Mouse (Mus musculus) stomach, postnatal 0 days (tissue): ENCODE results near the gene Fbln1. TPM values are rescaled to one million over a fixed set of nuclear protein-coding genes. Genes with fewer than 3 reads are reported as not detected.
"Not testable (repeated sequence)": the region's sequence is repeated elsewhere in the genome, so short reads cannot be mapped to it uniquely, and the experiment has no call there.

Experiments
- ATAC-seq: fragments of 200-750 bp; cut with Nextera tagmentation; 2 replicates; pipeline ENCODE4 v1.8.0; 2017; ENCODE audit not compliant: low FRiP score, low TSS enrichment
- DNase-seq: peaks from one replicate; pipeline ENCODE4 v3.0.0-alpha.2; 2016; ENCODE audit warnings: low spot score
- H3K27ac ChIP-seq: fragments of 300-500 bp; sonication (generic); replicated peaks from 2 replicates; pipeline ENCODE4 v1.5.1; 2014; ENCODE audit warnings: mild to moderate bottlenecking, control low read depth
- H3K27me3 ChIP-seq: fragments of 300-500 bp; sonication (generic); 2 replicates; pipeline ENCODE4 v1.6.1; 2014; ENCODE audit warnings: low read length; ENCODE audit not compliant: control insufficient read depth, insufficient read depth
- H3K36me3 ChIP-seq: fragments of 300-500 bp; sonication (generic); 2 replicates; pipeline ENCODE4 v1.6.1; 2014; ENCODE audit warnings: low read length, mixed read lengths; ENCODE audit not compliant: control insufficient read depth, insufficient read depth
- H3K4me1 ChIP-seq: fragments of 300-500 bp; sonication (generic); replicated peaks from 2 replicates; pipeline ENCODE4 v1.6.1; 2014; ENCODE audit warnings: antibody characterized with exemption; ENCODE audit not compliant: control insufficient read depth, insufficient read depth
- H3K4me2 ChIP-seq: fragments of 300-500 bp; sonication (generic); replicated peaks from 2 replicates; pipeline ENCODE4 v1.6.1; 2014; ENCODE audit warnings: low read depth, mild to moderate bottlenecking, control low read depth, moderate library complexity
- H3K4me3 ChIP-seq: fragments of 300-500 bp; sonication (generic); 2 replicates; pipeline ENCODE4 v1.5.1; 2014; ENCODE audit warnings: low read depth, low read length, control low read depth
- H3K9ac ChIP-seq: fragments of 300-500 bp; sonication (generic); 2 replicates; pipeline ENCODE4 v1.6.1; 2014; ENCODE audit warnings: mild to moderate bottlenecking, low read length, control low read depth, mixed read lengths
- H3K9me3 ChIP-seq: fragments of 300-500 bp; sonication (generic); 2 replicates; pipeline ENCODE4 v1.6.1; 2016; ENCODE audit warnings: low read length; ENCODE audit not compliant: control insufficient read depth
- CTCF ChIP-seq: IDR thresholded peaks from 2 replicates; pipeline ENCODE4 v1.5.1; 2016; ENCODE audit warnings: antibody characterized with exemption, low read depth, mild to moderate bottlenecking, moderate library complexity
- EP300 ChIP-seq: optimal IDR thresholded peaks from 2 replicates; pipeline ENCODE3; 2016; ENCODE audit warnings: antibody characterized with exemption
- WGBS: fragments of 180-500 bp; shearing (Covaris S2); extraction: QIAGEN DNeasy Blood & Tissue Kit; methylation state at CpG from one replicate; pipeline ENCODE4 v1.1.7; 2014; 5-methylcytosine and 5-hydroxymethylcytosine counted together
- polyA plus RNA-seq: library from polyadenylated mRNA; unstranded; fragments of >200 nt; fragmentation: Nextera tagmentation; extraction: Ambion mirVana; gene quantifications from 2 replicates; pipeline ENCODE4 v1.2.1, GENCODE M21; 2015

The Fbln1 gene
- polyA plus RNA-seq, 1 experiment from 2014 or later: 112 TPM

DNA sequence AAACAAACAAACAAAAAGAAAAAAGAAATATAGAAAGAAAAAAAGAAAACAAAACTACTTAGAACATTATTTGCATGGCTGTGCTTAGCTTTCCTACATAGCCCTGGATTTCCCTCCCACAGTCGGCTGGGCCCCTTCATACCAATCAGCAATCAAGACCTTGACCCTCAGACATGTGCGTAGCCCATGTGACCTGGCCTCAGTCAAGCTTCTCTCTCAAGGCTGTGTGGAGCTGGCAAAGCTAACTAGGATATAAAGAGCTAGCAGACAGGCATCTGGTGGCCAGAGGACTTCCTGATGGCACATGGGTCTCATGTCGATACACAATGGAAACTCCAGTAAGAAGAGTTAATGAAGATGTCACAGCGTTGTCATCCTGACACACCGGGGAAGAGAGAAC, 123.3 kb downstream of the Fbln1 start:
- ATAC-seq (no peak), DNase-seq (no peak)
- H3K36me3 ChIP-seq: no peaks in the 10 kb centered on the region
- no peaks in the 10 kb centered on the region; the same call in 1 of the 2 replicates for H3K27me3 ChIP-seq
- WGBS: 88% methylated on average over 5 of the region's 5 CpGs
- no peak overlapping the region for H3K27ac ChIP-seq
- H3K4me1 ChIP-seq: no peaks in the 10 kb centered on the region
- no peak overlapping the region for H3K9ac ChIP-seq
- no peak overlapping the region for H3K4me2 ChIP-seq
- TF ChIP-seq EP300: no peak
- TF ChIP-seq CTCF: no peak
- H3K9me3 ChIP-seq: no peaks in the 10 kb centered on the region
- no peak overlapping the region for H3K4me3 ChIP-seq

DNA sequence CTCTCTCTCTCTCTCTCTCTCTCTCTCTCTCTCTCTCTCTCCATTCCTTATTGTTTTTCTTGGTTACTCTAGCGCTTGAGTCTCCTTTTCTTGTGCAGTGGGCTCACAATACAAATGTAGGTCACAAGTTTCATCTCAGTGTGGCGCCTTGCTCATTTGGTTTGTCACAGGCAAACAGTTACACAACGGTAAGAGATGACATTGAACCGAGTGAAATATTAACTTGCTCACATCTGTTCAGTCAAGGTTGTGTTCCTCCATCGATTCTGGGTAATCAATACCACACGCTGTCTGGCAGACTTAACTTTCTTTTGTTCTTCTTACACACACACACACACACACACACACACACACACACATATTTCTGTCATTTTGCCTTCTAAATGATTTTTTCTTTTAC, 124.3 kb downstream of the Fbln1 start:
- Histone ChIP-seq H3K4me3 (no peak overlapping the region), H3K9ac (no peak overlapping the region), H3K27me3 (no peaks in the 10 kb centered on the region; the same call in 1 of the 2 replicates), H3K4me1 (no peaks in the 10 kb centered on the region), H3K27ac (no peak overlapping the region), H3K4me2 (no peak overlapping the region), H3K36me3 (no peaks in the 10 kb centered on the region), H3K9me3 (no peaks in the 10 kb centered on the region)
- no peak for DNase-seq
- no peak for ATAC-seq
- TF ChIP-seq CTCF (no peak), EP300 (no peak)
- 66% methylated on average over 6 of the region's 6 CpGs for WGBS

DNA sequence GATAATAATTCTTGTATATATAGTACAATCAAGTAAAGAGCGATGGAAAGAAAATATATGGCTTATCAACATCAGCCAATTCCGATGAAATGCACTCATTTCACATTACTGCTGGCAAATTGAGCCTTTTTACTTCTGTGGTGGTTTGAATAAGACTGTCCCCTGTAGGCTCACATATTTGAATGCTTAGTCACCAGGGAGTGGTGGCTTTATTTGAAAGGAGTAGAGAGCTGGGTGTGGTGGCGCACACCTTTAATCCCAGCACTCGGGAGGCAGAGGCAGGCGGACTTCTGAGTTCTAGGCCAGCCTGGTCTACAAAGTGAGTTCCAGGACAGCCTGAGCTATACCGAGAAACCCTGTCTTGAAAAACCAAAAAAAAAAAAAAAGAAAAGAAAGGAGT, 127.8 kb downstream of the Fbln1 start:
- H3K9ac ChIP-seq, H3K4me3 ChIP-seq, ATAC-seq, H3K36me3 ChIP-seq, H3K27me3 ChIP-seq, DNase-seq, H3K9me3 ChIP-seq, H3K27ac ChIP-seq, H3K4me1 ChIP-seq, H3K4me2 ChIP-seq: not testable (repeated sequence)
- 80% methylated on average over 6 of the region's 6 CpGs for WGBS

DNA sequence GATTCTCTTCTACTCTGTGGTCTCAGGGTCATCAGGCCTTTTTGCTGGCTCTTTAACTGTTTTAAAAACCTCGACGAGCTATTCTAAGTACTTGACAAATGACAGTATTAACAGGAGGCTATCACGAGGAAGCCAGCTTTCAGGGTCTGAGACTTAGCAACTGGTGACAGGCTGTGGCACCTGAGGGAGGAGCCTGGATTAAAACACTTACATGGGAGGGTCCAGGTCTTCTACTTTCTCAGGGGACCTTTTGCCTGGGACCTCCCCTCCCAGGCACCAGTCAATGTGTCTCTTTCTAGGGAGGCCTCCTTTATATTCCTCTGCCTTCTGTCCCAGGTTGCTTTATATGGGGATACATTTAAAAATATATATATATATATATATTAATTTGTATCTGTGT, 128.5 kb downstream of the Fbln1 start:
- WGBS: 45% methylated on average over 3 of the region's 3 CpGs
- no peak overlapping the region for H3K4me3 ChIP-seq
- ATAC-seq: no peak
- 0 out of 2 replicates have a peak, but pooled peaks cover 2% of the 10 kb centered on the region for H3K4me1 ChIP-seq
- H3K9me3 ChIP-seq: no peaks in the 10 kb centered on the region
- H3K36me3 ChIP-seq: no peaks in the 10 kb centered on the region
- TF ChIP-seq EP300: no peak
- no peak for TF ChIP-seq CTCF
- no peak overlapping the region for H3K9ac ChIP-seq
- no peak overlapping the region for H3K27ac ChIP-seq
- no peak overlapping the region for H3K4me2 ChIP-seq
- DNase-seq: no peak
- H3K27me3 ChIP-seq: no peaks in the 10 kb centered on the region

DNA sequence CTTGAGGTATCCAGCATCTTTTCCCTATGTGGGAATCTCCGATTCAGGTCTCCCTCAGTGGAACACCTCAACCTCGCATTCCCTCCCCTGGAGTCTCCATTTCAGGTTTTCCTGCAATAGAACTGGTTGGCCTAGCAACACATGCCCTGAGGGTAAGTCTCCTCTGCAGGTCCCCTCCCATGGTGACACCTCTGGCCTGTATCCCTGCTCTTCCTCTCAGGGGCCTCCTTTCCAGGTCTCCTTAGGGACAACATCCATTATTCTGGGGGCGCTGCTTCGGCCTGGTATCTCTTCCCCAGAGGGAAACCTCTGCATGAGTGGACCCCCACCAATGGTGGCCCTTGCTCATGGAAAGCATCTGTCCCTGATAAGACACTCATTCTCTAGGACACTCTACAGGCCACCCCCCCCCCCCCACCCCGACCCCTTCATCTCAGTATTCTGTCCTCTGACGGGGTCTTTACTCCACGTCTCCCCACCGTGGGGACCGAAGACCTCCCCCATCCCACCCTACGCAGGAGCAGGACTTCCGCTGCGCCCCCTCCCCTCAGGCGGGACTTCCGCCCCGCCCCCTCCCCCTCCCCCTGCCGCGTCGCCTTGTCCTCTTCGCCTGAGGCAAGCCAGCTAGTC, 130.0 kb downstream of the Fbln1 start, which contains the start of gene Atxn10:
Gene Atxn10, plus strand, starts transcription at position 575 of the 630 bp plus-strand sequence.
- Histone ChIP-seq H3K36me3 (no peaks in the 10 kb centered on the region), H3K9me3 (no peaks in the 10 kb centered on the region), H3K4me1 (0 out of 2 replicates have a peak, but pooled peaks cover 2% of the 10 kb centered on the region), H3K4me3 (peak within 1 kb of the TSS; percentile 71), H3K9ac (peak within 1 kb of the TSS; percentile 86), H3K4me2 (peak within 1 kb of the TSS; percentile 58), H3K27ac (peak within 1 kb of the TSS; percentile 95), H3K27me3 (no peaks in the 10 kb centered on the region)
- ATAC-seq (peak; percentile 2; the same call in 1 of the 2 replicates), DNase-seq (no peak)
- TF ChIP-seq EP300 (no peak), CTCF (no peak)
- 14% methylated on average over 14 of the region's 19 CpGs for WGBS

Other genes with a start within 250 kb of the Fbln1 start
- 6.6 and 14.7 TPM in 2 replicates for gene 5031439G07Rik, start 217.4 kb upstream of the Fbln1 start, polyA plus RNA-seq
- gene Upk3a, start 188.8 kb upstream of the Fbln1 start, polyA plus RNA-seq: 5.7 and 7.0 TPM in 2 replicates
- gene Fam118a, start 177.0 kb upstream of the Fbln1 start, polyA plus RNA-seq: 18.3 and 20.1 TPM in 2 replicates
- gene Smc1b, start 74.0 kb upstream of the Fbln1 start, polyA plus RNA-seq: 0.07 and 0.08 TPM in 2 replicates
- 0.08 TPM in 1 of 2 replicates, not detected in the other for gene Ribc2, start 73.9 kb upstream of the Fbln1 start, polyA plus RNA-seq
- gene Atxn10, start 130.3 kb downstream of the Fbln1 start, polyA plus RNA-seq: 124 TPM in 2 replicates